Mouse (Mus musculus) c-Kit-positive CD71-positive TER-119-positive erythroid progenitor cells, embryonic 14.5 days (primary cell): Measurements from ENCODE around the gene Oip5.
"Not testable (repeated sequence)": the region's sequence is repeated elsewhere in the genome, so short reads cannot be mapped to it uniquely, and the experiment has no call there.

Source experiments
- DNase-seq: peaks from one replicate; pipeline ENCODE4 v3.0.0-alpha.2; 2013; ENCODE audit warnings: low spot score

Gene Oip5

GRCm38 (mm10) chr2:119618199-119618982 is at the start of gene Oip5, which contains the start of gene Nusap1:
Gene Oip5, minus strand, starts transcription at chr2:119618469.
Gene Nusap1, plus strand, starts transcription at chr2:119618298.
- peak; percentile 98 for DNase-seq

GRCm38 (mm10) chr2:119665744-119666143 is 47.5 kb upstream of the Oip5 start:
- not testable (repeated sequence) for DNase-seq

GRCm38 (mm10) chr2:119662220-119663182 is 44.2 kb upstream of the Oip5 start, which contains the start of gene Ndufaf1:
Gene Ndufaf1, minus strand, starts transcription at chr2:119662827.
- DNase-seq, result peak; percentile 84

- no peak for DNase-seq
Observed at GRCm38 (mm10) chr2:119644254-119644653, 26.0 kb upstream of the Oip5 start.

GRCm38 (mm10) chr2:119641214-119641912 is 23.1 kb upstream of the Oip5 start:
- no peak for DNase-seq

GRCm38 (mm10) chr2:119636781-119637180 is 18.5 kb upstream of the Oip5 start:
- no peak for DNase-seq

- no peak for DNase-seq
Observed at GRCm38 (mm10) chr2:119621302-119621701, 3.0 kb upstream of the Oip5 start.

GRCm38 (mm10) chr2:119619002-119619401 is 733 bp upstream of the Oip5 start:
- not testable (repeated sequence) for DNase-seq

GRCm38 (mm10) chr2:119617841-119618198 is 449 bp downstream of the Oip5 start:
- peak; percentile 62 for DNase-seq

GRCm38 (mm10) chr2:119607023-119607422 is 11.2 kb downstream of the Oip5 start:
- no peak for DNase-seq

GRCm38 (mm10) chr2:119605361-119605973 is 12.8 kb downstream of the Oip5 start:
- DNase-seq, result peak; percentile 75

- no peak for DNase-seq
Observed at GRCm38 (mm10) chr2:119603909-119604308, 14.4 kb downstream of the Oip5 start.

- no peak for DNase-seq
Observed at GRCm38 (mm10) chr2:119602488-119602887, 15.8 kb downstream of the Oip5 start.

GRCm38 (mm10) chr2:119601575-119601974 is 16.7 kb downstream of the Oip5 start:
- DNase-seq, result not testable (repeated sequence)

GRCm38 (mm10) chr2:119601027-119601426 is 17.2 kb downstream of the Oip5 start:
- no peak for DNase-seq

- no peak for DNase-seq
Observed at GRCm38 (mm10) chr2:119596781-119597330, 21.4 kb downstream of the Oip5 start.

GRCm38 (mm10) chr2:119595308-119595707 is 23.0 kb downstream of the Oip5 start:
- DNase-seq, result no peak

- DNase-seq, result peak; percentile 97
Observed at GRCm38 (mm10) chr2:119594113-119594981, 23.9 kb downstream of the Oip5 start.

GRCm38 (mm10) chr2:119593765-119594112 is 24.5 kb downstream of the Oip5 start:
- DNase-seq, result no peak

GRCm38 (mm10) chr2:119591247-119591646 is 27.0 kb downstream of the Oip5 start:
- no peak for DNase-seq
